Mouse (Mus musculus) E14TG2a.4 (cell line): ENCODE measurements around the gene Erg28.

Source experiments
- CTCF ChIP-seq: conservative IDR thresholded peaks from 2 replicates; pipeline ENCODE4 v1.5.1; 2014; ENCODE audit warnings: low read length
- NANOG ChIP-seq: IDR thresholded peaks from 2 replicates; pipeline ENCODE4 v1.6.1; 2014; ENCODE audit warnings: borderline replicate concordance, low read length, mixed read lengths
- POU5F1 ChIP-seq: IDR thresholded peaks from 2 replicates; pipeline ENCODE4 v1.6.1; 2014; ENCODE audit warnings: low read length, borderline replicate concordance

- TF ChIP-seq CTCF (no peak), NANOG (no peak), POU5F1 (no peak)
These were observed 4.5 kb upstream of the Erg28 start for GRCm38 (mm10) chr12:85828856-85829255.
